Mouse (Mus musculus) left cerebral cortex, postnatal 4 days (tissue): ENCODE data around the gene Cyp21a1. TPM values are rescaled to one million over a fixed set of nuclear protein-coding genes. Genes with fewer than 3 reads are reported as not detected.

Experiments used
- microRNA-seq: library from miRNA; unstranded; fragments of <30 nt; microRNA quantifications from one replicate; pipeline ENCODE4 v1.2.0, GENCODE M21; 2022
- total RNA-seq, 2 experiments: library from RNA; stranded (reverse); gene quantifications; 2 replicates each; pipeline ENCODE4 v1.2.3; 2021

The Cyp21a1 gene
- total RNA-seq, 2 experiments from 2014 or later, result not detected

Small RNAs within 50 kb of the gene (microRNA-seq; reads per million reads assigned to microRNA genes)
- not detected for gene Gm27471
- gene Mir6970, result 1.5 reads per million
- 5.4 reads per million, percentile 13 among the genes with 10 or more reads in this experiment for gene Mir6971

Other genes with a start within 250 kb of the Cyp21a1 start
- gene Notch4, start 240.3 kb downstream of the Cyp21a1 start, total RNA-seq, result 1 to 10 TPM; 9.8 TPM
- 1 to 10 TPM; 1.6 to 2.8 TPM for gene Gpsm3, start 214.8 kb downstream of the Cyp21a1 start, total RNA-seq
- gene Pbx2, start 213.3 kb downstream of the Cyp21a1 start, total RNA-seq, result 10 to 100 TPM; 36.2 to 39.3 TPM
- gene Ager, start 206.7 kb downstream of the Cyp21a1 start, total RNA-seq, result 1 to 10 TPM; 1.8 TPM
- gene Rnf5, start 200.9 kb downstream of the Cyp21a1 start, total RNA-seq, result 100 to 1,000 TPM; 106 to 109 TPM
- 100 to 1,000 TPM; 145 to 154 TPM for gene Agpat1, start 200.3 kb downstream of the Cyp21a1 start, total RNA-seq
- 1 to 10 TPM; 4.9 to 5.9 TPM for gene Egfl8, start 188.6 kb downstream of the Cyp21a1 start, total RNA-seq
- gene Ppt2, start 176.1 kb downstream of the Cyp21a1 start, total RNA-seq, result 10 to 100 TPM; 30.3 to 32.7 TPM
- 10 to 100 TPM; 78.2 to 81.9 TPM for gene Prrt1, start 175.0 kb downstream of the Cyp21a1 start, total RNA-seq
- 10 to 100 TPM in 1 of 2 experiments, 1 to 10 TPM in 1; 7.9 to 10.5 TPM for gene Fkbpl, start 159.8 kb downstream of the Cyp21a1 start, total RNA-seq
- gene Atf6b, start 157.4 kb downstream of the Cyp21a1 start, total RNA-seq, result 10 to 100 TPM; 72.8 to 75.4 TPM
- gene Tnxb, start 134.0 kb downstream of the Cyp21a1 start, total RNA-seq, result 1 to 10 TPM; 1.9 to 2.2 TPM
- gene C4b, start 60.7 kb downstream of the Cyp21a1 start, total RNA-seq, result 1 to 10 TPM; 4.4 TPM
- gene Stk19, start 32.4 kb upstream of the Cyp21a1 start, total RNA-seq, result 10 to 100 TPM; 47.9 to 48.2 TPM
- 10 to 100 TPM; 33.8 to 38.1 TPM for gene Dxo, start 32.5 kb upstream of the Cyp21a1 start, total RNA-seq
- gene Skiv2l, start 45.6 kb upstream of the Cyp21a1 start, total RNA-seq, result 10 to 100 TPM; 68.5 to 74.7 TPM
- gene Nelfe, start 45.8 kb upstream of the Cyp21a1 start, total RNA-seq, result 10 to 100 TPM; 31.7 to 32.8 TPM
- under 1 TPM; 0.28 to 0.66 TPM for gene Cfb, start 58.0 kb upstream of the Cyp21a1 start, total RNA-seq
- 10 to 100 TPM; 35.4 to 38.3 TPM for gene Zbtb12, start 74.9 kb upstream of the Cyp21a1 start, total RNA-seq
- gene Gm20547, start 77.5 kb upstream of the Cyp21a1 start, total RNA-seq, result not detected
- gene C2, start 93.7 kb upstream of the Cyp21a1 start, total RNA-seq, result 1 to 10 TPM; 2.1 to 3.2 TPM
- 100 to 1,000 TPM; 232 to 251 TPM for gene Ehmt2, start 93.9 kb upstream of the Cyp21a1 start, total RNA-seq
- under 1 TPM in 1 of 2 experiments, not detected in 1; 0.20 TPM for gene Slc44a4, start 109.9 kb upstream of the Cyp21a1 start, total RNA-seq
- gene Neu1, start 126.7 kb upstream of the Cyp21a1 start, total RNA-seq, result 10 to 100 TPM; 18.8 to 19.1 TPM
- gene Hspa1b, start 154.7 kb upstream of the Cyp21a1 start, total RNA-seq, result 1 to 10 TPM; 1.6 to 2.3 TPM
- gene Gm20481, start 165.4 kb upstream of the Cyp21a1 start, total RNA-seq, result not detected
- gene Hspa1a, start 167.6 kb upstream of the Cyp21a1 start, total RNA-seq, result 1 to 10 TPM; 3.1 to 5.2 TPM
- gene Hspa1l, start 168.1 kb upstream of the Cyp21a1 start, total RNA-seq, result under 1 TPM in 1 of 2 experiments, not detected in 1; 0.22 TPM
- gene Lsm2, start 177.3 kb upstream of the Cyp21a1 start, total RNA-seq, result 10 to 100 TPM; 35.9 to 38.5 TPM
- 10 to 100 TPM; 91.0 to 94.3 TPM for gene Vars, start 196.4 kb upstream of the Cyp21a1 start, total RNA-seq
- gene Vwa7, start 212.0 kb upstream of the Cyp21a1 start, total RNA-seq, result under 1 TPM; 0.12 to 0.16 TPM
- under 1 TPM; 0.98 to 0.99 TPM for gene Sapcd1, start 223.5 kb upstream of the Cyp21a1 start, total RNA-seq
- gene Msh5, start 242.2 kb upstream of the Cyp21a1 start, total RNA-seq, result 1 to 10 TPM; 2.0 to 3.2 TPM
- gene Clic1, start 245.4 kb upstream of the Cyp21a1 start, total RNA-seq, result 10 to 100 TPM; 20.2 to 20.3 TPM